Mouse (Mus musculus) heart, embryonic 13.5 days (tissue): ENCODE results near the gene Arcn1. TPM values are rescaled to one million over a fixed set of nuclear protein-coding genes. Genes with fewer than 3 reads are reported as not detected.
"Not testable (repeated sequence)": the region's sequence is repeated elsewhere in the genome, so short reads cannot be mapped to it uniquely, and the experiment has no call there.

Experiments
- ATAC-seq: fragments of 200-750 bp; cut with Nextera tagmentation; 2 replicates; pipeline ENCODE4 v1.8.0; 2017; ENCODE audit warnings: moderate TSS enrichment; ENCODE audit not compliant: insufficient number of reproducible peaks, low FRiP score, low TSS enrichment; ENCODE audit errors: extremely low read depth
- H3K27ac ChIP-seq: fragments of 300-500 bp; sonication (generic); replicated peaks from 2 replicates; pipeline ENCODE4 v1.5.1; 2015; ENCODE audit warnings: moderate library complexity, mild to moderate bottlenecking, inconsistent platforms
- H3K27me3 ChIP-seq: fragments of 300-500 bp; sonication (generic); replicated peaks from 2 replicates; pipeline ENCODE4 v1.6.1; 2015; ENCODE audit warnings: mild to moderate bottlenecking, inconsistent platforms
- H3K36me3 ChIP-seq: fragments of 300-500 bp; sonication (generic); 2 replicates; pipeline ENCODE4 v1.6.1; 2015; ENCODE audit warnings: mild to moderate bottlenecking, inconsistent platforms
- H3K4me1 ChIP-seq: fragments of 300-500 bp; sonication (generic); 2 replicates; pipeline ENCODE4 v1.6.1; 2015; ENCODE audit warnings: inconsistent platforms
- H3K4me2 ChIP-seq: fragments of 300-500 bp; sonication (generic); 2 replicates; pipeline ENCODE4 v1.6.1; 2015; ENCODE audit warnings: inconsistent platforms, mild to moderate bottlenecking, moderate library complexity
- H3K4me3 ChIP-seq: fragments of 300-500 bp; sonication (generic); 2 replicates; pipeline ENCODE4 v1.5.1; 2015; ENCODE audit warnings: moderate library complexity, mild to moderate bottlenecking, inconsistent platforms
- H3K9ac ChIP-seq: fragments of 300-500 bp; sonication (generic); 2 replicates; pipeline ENCODE4 v1.6.1; 2015; ENCODE audit warnings: inconsistent platforms, mild to moderate bottlenecking, moderate library complexity
- H3K9me3 ChIP-seq: fragments of 300-500 bp; sonication (generic); 2 replicates; pipeline ENCODE4 v1.6.1; 2016; ENCODE audit warnings: inconsistent platforms
- WGBS: fragments of 180-500 bp; shearing (Covaris S2); methylation state at CpG from one replicate; pipeline ENCODE4 v1.1.7; 2015; ENCODE audit warnings: mixed read lengths; 5-methylcytosine and 5-hydroxymethylcytosine counted together
- polyA plus RNA-seq: library from polyadenylated mRNA; unstranded; fragments of >200 nt; fragmentation: Nextera tagmentation; extraction: Ambion mirVana; gene quantifications from 2 replicates; pipeline ENCODE4 v1.2.1, GENCODE M21; 2015

Arcn1 gene
- polyA plus RNA-seq, 1 experiment from 2014 or later, result 114 TPM

DNA sequence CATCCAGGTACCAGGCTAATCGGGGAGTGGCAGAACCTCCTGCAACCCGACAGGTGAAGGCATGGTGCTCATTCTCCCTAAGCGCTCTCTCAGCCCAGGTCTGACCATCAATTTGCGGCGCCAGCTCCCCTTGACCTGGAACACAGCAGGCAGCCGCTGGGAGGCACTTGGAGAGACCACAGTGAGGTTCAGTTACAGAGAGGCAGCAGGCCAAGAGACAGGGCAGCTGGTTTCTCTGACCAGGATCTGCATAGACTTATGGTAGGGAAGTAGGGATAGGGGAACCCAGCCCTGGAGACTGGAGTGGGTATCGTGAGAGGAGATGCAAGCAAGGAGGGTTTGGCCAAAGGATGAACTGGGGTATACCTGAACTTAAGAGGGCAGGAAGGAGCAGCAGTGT is 30.7 kb upstream of the Arcn1 start:
- H3K4me2 ChIP-seq, result peak overlapping the region; percentile 82
- peaks cover 16% of the 10 kb centered on the region for H3K4me1 ChIP-seq
- peak overlapping the region; percentile 65; the same call in 1 of the 2 replicates for H3K4me3 ChIP-seq
- no peak overlapping the region for H3K9ac ChIP-seq
- H3K27ac ChIP-seq, result no peak overlapping the region
- peaks cover 48% of the 10 kb centered on the region for H3K27me3 ChIP-seq
- 38% methylated on average over 7 of the region's 7 CpGs for WGBS
- H3K36me3 ChIP-seq, result no peaks in the 10 kb centered on the region
- ATAC-seq, result no peak
- no peaks in the 10 kb centered on the region for H3K9me3 ChIP-seq

DNA sequence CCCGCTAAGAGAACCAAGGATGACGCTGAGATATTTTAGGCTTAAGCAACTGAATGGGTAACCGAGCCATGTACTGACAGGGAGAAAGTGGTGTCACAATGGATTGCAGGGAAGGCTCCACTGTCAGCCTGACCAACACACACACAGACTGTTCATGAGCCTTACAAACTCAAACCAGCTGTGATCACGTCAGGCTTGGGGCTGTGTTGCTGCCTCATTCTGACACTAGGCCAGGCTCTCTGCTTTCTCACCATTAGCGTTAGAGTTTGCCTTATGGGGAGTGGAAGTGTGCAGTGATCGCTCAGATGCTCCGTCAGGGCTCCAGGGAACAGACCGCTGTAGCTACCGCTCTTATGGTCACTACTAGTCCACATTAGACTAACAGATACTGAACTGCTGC is 25.2 kb upstream of the Arcn1 start:
- H3K36me3 ChIP-seq, result peaks cover 47% of the 10 kb centered on the region
- no peaks in the 10 kb centered on the region for H3K4me1 ChIP-seq
- no peaks in the 10 kb centered on the region for H3K9me3 ChIP-seq
- 73% methylated on average over 9 of the region's 9 CpGs for WGBS
- peaks cover 15% of the 10 kb centered on the region for H3K27me3 ChIP-seq
- no peak for ATAC-seq
- H3K4me2 ChIP-seq, result no peak overlapping the region
- H3K4me3 ChIP-seq, result no peak overlapping the region
- no peak overlapping the region for H3K27ac ChIP-seq
- H3K9ac ChIP-seq, result no peak overlapping the region

DNA sequence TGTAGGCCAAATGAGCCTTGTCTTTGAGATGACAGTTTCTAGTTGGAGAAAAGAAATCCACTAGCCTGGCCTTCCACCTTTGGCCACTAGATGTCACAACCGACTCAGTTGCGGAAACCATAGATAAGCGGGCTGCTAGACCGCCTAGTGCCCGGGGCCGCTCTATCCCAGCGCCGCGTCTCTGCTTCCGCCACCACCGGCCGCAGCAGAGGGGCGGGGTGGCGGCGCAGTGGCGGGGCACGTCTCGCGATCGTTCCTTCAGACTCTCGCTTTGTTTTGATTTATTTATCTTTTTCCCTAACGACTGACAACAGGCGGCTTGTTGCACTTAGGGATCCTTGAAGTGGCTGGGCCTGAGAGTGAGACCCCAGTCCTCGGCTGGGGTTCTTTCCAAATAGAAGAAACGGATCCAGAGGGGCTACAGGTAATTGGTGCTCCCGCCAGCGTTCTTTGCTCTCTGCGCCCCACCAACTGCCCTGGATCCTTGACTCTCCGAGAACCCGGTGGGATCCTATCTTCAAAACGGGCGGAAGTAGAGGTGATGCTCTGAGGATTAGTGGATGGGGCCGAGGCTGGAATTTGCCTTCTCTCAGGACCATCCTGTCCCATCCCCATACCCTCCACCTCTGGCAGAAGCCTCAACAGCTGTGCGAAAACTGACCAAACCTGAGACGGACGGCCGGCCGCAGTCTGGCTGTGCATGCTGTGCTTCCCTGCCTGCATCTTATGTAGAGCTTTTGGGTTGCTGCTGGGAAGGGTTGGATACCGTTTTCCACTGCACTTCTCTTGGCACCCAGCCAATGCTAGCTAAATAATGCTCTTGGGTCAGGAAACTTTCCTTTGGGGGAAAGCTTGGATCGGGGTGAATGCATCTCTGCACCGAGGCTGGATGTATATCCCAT is 5.4 kb upstream of the Arcn1 start:
- peak overlapping the region; percentile 94 for H3K4me2 ChIP-seq
- H3K9ac ChIP-seq, result peak overlapping the region; percentile 92
- H3K4me1 ChIP-seq, result peaks cover 14% of the 10 kb centered on the region
- WGBS, result under 1% methylated on average over 41 of the region's 41 CpGs
- peak overlapping the region; percentile 89 for H3K27ac ChIP-seq
- peak overlapping the region; percentile 91 for H3K4me3 ChIP-seq
- H3K9me3 ChIP-seq, result no peaks in the 10 kb centered on the region
- ATAC-seq, result peak; percentile 95
- peaks cover 28% of the 10 kb centered on the region for H3K36me3 ChIP-seq
- no peaks in the 10 kb centered on the region for H3K27me3 ChIP-seq

DNA sequence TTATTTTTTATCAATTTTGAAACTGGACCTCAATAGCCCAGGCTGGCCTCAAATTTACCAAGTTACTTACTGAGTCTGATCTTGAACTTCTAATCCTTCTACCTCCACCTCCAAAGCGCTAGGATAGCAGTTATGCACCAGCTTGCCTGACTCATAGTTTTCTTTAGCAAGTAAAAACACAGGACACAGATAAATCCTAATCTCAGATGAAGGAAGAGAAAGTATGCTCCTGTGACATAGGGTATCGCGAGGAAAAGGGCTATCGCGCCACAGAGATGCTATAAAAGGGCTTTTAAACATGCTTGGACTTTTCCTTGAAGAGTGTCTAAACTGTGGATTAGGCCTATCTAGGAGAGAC is 4.7 kb upstream of the Arcn1 start:
- 15% methylated on average over 5 of the region's 5 CpGs for WGBS
- Histone ChIP-seq H3K36me3 (peaks cover 26% of the 10 kb centered on the region), H3K27me3 (no peaks in the 10 kb centered on the region), H3K4me3 (peak overlapping the region; percentile 91), H3K27ac (peak overlapping the region; percentile 89), H3K9me3 (no peaks in the 10 kb centered on the region), H3K4me2 (no peak overlapping the region), H3K4me1 (peaks cover 14% of the 10 kb centered on the region), H3K9ac (no peak overlapping the region)
- no peak for ATAC-seq

DNA sequence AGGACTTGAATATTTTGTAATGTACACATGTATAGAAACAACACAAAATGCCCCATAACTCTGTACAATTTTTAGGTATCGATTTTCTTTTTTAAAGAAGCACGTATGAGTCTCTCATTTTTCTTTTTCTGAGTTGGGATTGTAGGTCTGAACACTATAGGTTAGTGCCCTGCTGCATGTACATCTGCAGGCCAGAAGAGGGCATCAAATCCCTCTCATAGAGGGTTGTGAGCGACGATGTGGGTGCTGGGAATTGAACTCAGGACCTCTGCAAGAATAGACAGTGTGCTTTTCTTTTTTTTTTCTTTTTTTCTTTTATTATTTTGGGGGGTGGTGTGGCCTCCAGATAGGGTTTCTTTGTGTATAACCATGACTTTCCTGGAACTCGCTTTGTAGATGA is 3.7 kb upstream of the Arcn1 start:
- no peak overlapping the region for H3K27ac ChIP-seq

DNA sequence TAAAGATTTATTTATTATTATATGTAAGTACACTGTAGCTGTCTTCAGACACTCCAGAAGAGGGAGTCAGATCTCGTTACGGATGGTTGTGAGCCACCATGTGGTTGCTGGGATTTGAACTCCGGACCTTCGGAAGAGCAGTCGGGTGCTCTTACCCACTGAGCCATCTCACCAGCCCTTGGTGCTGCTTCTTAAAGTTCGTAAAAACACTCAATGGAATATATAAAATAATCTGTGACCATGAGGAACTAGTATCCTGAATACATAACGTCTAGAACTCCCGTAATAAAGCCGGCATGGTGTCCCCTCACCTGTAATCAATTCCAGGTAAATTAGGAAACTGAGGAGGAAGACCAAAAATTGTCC is 367 bp upstream of the Arcn1 start:
- peaks cover 38% of the 10 kb centered on the region for H3K4me1 ChIP-seq
- not testable (repeated sequence) for H3K9me3 ChIP-seq, H3K27ac ChIP-seq, H3K36me3 ChIP-seq, ATAC-seq, H3K27me3 ChIP-seq
- 33% methylated on average over 9 of the region's 9 CpGs for WGBS
- H3K9ac ChIP-seq, result peak overlapping the region; percentile 40
- H3K4me2 ChIP-seq, result peak overlapping the region; percentile 82
- H3K4me3 ChIP-seq, result peak overlapping the region; percentile 88

More for the DNA sequence above, 3.7 kb upstream of the Arcn1 start:
- no peak overlapping the region for H3K9ac ChIP-seq
- no peaks in the 10 kb centered on the region for H3K27me3 ChIP-seq
- no peak overlapping the region for H3K4me2 ChIP-seq
- WGBS, result 87% methylated on average over 5 of the region's 5 CpGs
- peaks cover 18% of the 10 kb centered on the region for H3K4me1 ChIP-seq
- ATAC-seq, result no peak
- peaks cover 18% of the 10 kb centered on the region for H3K36me3 ChIP-seq
- no peaks in the 10 kb centered on the region for H3K9me3 ChIP-seq
- no peak overlapping the region for H3K4me3 ChIP-seq

DNA sequence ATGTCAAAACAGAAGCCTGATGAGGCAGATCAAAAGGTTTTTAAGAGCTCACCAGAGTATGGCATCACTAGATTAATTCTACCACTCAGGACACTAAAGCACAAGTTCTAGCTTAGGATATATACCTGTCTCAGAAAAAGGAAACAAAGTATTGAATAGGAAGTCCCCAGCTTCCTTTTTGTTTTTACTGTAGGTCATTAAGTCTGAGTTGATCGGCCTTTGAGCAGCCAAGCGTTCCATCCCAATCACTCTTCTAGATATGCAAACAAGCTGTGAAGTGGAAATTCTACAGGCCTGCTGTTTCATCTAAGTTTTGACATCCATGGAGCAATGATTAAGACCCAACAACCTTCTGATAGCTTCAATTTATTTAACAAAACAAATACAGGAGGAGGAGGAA is 6.8 kb downstream of the Arcn1 start:
- Histone ChIP-seq H3K27ac (no peak overlapping the region), H3K9me3 (no peaks in the 10 kb centered on the region), H3K9ac (no peak overlapping the region), H3K36me3 (peaks cover 45% of the 10 kb centered on the region), H3K4me3 (no peak overlapping the region), H3K4me1 (peaks cover 45% of the 10 kb centered on the region), H3K27me3 (no peaks in the 10 kb centered on the region), H3K4me2 (no peak overlapping the region)
- no peak for ATAC-seq
- 53% methylated on average over 2 of the region's 2 CpGs for WGBS

DNA sequence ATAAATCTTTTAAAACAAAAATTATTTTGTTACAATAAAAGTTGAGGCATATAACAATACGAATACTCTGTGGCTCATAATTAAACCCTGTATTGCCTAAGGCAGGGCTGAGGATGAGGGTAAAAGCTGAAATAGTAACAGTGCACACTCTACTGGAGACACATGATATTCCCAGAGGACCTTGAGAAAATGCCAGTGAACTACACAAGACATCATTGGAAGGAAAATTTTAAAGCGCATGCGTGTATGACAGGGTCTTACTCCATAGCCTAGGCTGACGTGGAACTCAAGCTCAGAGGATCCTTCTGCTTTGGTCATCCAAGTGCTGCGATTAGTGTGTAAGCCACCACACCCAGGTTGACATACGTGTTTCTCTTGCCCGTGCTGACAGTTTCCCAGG is 19.2 kb downstream of the Arcn1 start:
- H3K9ac ChIP-seq, result no peak overlapping the region
- H3K27me3 ChIP-seq, result no peaks in the 10 kb centered on the region
- no peak for ATAC-seq
- no peak overlapping the region for H3K4me2 ChIP-seq
- no peak overlapping the region for H3K4me3 ChIP-seq
- WGBS, result 92% methylated on average over 7 of the region's 7 CpGs
- H3K36me3 ChIP-seq, result peaks cover 100% of the 10 kb centered on the region
- no peak overlapping the region for H3K27ac ChIP-seq
- H3K9me3 ChIP-seq, result no peaks in the 10 kb centered on the region
- no peaks in the 10 kb centered on the region for H3K4me1 ChIP-seq

DNA sequence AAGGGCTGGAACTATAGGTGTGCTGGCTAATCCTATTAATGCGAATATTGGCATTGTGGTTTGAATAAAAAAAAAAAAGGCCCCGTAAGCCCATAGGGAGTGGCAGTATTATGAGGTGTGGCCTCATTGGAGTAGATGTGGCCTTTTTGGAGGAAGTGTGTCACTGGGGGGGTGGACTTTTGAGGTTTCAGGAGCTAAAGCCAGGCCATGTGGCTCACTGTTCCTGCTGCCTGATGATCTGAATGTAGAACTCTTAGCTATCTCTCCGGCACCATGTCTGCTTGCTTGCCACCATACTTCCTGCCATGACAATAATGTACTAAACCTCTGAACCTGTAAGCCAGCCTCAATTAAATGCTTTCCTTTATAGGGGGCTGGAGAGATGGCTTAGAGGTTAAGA is 20.3 kb downstream of the Arcn1 start:
- no peak for ATAC-seq
- Histone ChIP-seq H3K9me3 (no peaks in the 10 kb centered on the region), H3K27me3 (no peaks in the 10 kb centered on the region), H3K27ac (no peak overlapping the region), H3K9ac (no peak overlapping the region), H3K4me1 (no peaks in the 10 kb centered on the region), H3K4me3 (no peak overlapping the region), H3K36me3 (peaks cover 100% of the 10 kb centered on the region), H3K4me2 (no peak overlapping the region)
- WGBS, result 93% methylated on average over 3 of the region's 3 CpGs

DNA sequence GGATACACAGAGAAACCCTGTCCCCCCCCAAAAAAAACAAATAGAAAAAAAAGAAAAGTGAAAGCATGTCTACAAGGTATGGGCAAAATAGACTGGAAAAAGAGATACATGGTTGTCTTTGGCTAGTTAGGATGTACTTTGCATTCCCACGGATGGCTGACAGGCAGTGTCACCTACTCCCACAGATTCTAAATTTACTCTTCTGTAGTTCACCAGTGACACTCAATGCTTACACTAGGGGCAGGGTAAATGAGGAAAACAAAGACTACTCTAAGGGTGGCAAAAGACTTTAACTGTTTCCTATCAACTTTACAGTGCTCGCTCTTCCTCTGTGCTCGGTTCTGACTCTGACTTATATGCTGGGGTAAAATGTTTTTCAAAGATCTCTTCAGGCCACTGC is 21.0 kb downstream of the Arcn1 start:
- no peak for ATAC-seq
- 73% methylated on average over 3 of the region's 3 CpGs for WGBS
- Histone ChIP-seq H3K9ac (no peak overlapping the region), H3K9me3 (no peaks in the 10 kb centered on the region), H3K27ac (no peak overlapping the region), H3K4me3 (no peak overlapping the region), H3K4me1 (no peaks in the 10 kb centered on the region), H3K27me3 (no peaks in the 10 kb centered on the region), H3K36me3 (peaks cover 97% of the 10 kb centered on the region), H3K4me2 (no peak overlapping the region)

DNA sequence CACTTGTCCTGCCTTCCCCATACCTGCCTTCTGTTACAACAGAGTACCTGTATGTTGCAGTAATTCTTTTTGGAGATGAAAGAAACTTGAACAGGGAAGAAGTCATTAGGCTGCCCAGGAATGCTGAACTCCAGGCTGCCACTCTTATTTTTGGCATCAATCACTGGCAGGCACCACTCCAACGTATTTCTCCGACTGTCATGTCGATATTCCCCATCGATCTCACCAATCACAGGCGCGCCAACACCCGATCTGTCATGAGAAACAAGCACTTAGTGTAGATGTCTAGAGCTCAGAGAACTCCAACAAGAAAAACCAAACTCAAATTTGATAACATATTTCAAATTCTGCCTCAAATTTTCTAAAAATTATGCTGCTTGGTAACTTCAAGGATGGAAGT is 22.3 kb downstream of the Arcn1 start:
- Histone ChIP-seq H3K9me3 (no peaks in the 10 kb centered on the region), H3K4me3 (no peak overlapping the region), H3K4me2 (no peak overlapping the region), H3K27ac (no peak overlapping the region), H3K27me3 (no peaks in the 10 kb centered on the region), H3K9ac (no peak overlapping the region), H3K4me1 (no peaks in the 10 kb centered on the region), H3K36me3 (peaks cover 94% of the 10 kb centered on the region)
- no peak for ATAC-seq
- WGBS, result 89% methylated on average over 7 of the region's 7 CpGs

DNA sequence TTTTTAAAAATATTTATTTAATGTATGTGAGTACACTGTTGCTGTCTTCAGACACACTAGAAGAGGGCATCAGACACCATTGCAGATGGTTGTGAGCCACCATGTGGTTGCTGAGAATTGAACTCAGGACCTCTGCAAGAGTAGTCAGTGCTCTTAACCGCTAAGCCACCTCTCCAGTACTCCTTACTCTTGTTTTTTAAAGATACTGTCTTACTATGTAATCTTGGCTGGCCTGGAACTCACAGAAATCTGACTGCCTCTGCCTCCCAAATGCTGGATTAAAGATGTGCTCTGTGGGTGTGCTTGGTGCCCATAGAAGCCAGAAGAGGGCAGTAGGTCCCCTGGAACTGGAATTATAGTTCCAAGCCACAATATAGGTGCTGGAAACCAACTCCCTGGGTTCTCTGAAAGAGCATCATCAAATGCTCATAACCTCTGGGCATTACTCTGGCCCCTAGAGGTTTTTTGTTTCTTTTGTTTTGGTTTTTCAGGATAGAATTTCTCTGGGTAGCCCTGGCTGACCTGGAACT is 26.9 kb downstream of the Arcn1 start:
- Histone ChIP-seq H3K4me3 (no peak overlapping the region), H3K4me1 (peaks cover 9% of the 10 kb centered on the region), H3K27ac (no peak overlapping the region), H3K9me3 (no peaks in the 10 kb centered on the region), H3K27me3 (peaks cover 4% of the 10 kb centered on the region; the same call in 1 of the 2 replicates), H3K36me3 (peaks cover 48% of the 10 kb centered on the region), H3K4me2 (no peak overlapping the region), H3K9ac (no peak overlapping the region)
- ATAC-seq, result no peak
- 71% methylated on average over 1 of the region's 1 CpGs for WGBS
